Mouse (Mus musculus): ENCODE data around the gene Hmgb2. TPM values are rescaled to one million over a fixed set of nuclear protein-coding genes. Genes with fewer than 3 reads are reported as not detected.

Gene Hmgb2
- polyA plus RNA-seq (2012; ENCODE audit: insufficient read depth, insufficient read length, missing spikeins) = 55.6 and 95.1 TPM in 2 replicates

DNA sequence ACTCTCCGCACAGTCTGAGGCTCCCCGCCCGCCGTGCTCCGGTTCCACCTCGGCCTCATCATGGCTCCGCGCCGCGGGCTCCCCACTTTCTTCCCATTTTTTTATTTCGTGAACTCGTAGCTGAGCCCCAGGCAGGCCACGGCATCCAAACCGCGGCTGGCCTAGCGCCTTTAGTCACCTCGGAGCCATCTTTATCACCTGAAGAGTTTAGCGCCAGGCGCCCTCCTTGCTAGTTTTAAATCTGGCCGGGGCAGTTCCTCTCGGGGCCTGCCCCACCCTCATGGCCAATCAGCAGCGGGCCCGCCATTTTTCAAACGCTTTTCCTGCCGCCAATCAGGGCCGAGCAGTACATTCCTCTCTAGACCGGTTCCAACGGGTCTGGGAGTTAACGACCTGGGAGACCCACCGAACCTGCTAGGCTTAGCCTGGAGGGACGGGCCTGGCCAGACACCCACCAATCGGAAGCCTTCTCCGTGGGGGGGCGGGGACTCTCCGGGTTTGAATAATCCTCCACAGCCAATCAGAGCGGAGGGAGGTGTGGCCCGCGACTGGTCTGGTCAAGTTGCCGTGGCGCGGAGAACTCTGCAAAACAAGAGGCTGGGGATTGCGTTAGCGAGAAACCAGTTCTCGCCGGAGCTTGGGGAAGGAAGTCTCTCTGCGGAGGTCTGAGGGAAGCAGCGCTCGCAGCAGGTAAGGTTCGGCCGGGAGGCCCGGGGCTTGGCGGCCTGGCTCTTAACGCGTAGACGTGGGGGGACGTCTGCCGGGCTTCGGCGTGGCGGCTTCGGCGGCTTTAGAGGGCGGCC is at the start of gene Hmgb2:
Hmgb2 (plus strand) TSS at position 592 of the 803 bp plus-strand sequence.
- H3K27ac ChIP-seq (ENCODE audit: insufficient read depth, low read depth, low read length) = peak within 1 kb of the TSS; percentile 93
- peaks cover 7% of the 10 kb centered on the region for H3K4me1 ChIP-seq (ENCODE audit: control insufficient read depth, insufficient read depth, low read length)
- peak within 1 kb of the TSS; percentile 90 for H3K4me3 ChIP-seq (ENCODE audit: insufficient read depth, low read length)
- TF ChIP-seq CTCF (IDR thresholded peaks at IDR 0.05; ENCODE audit: low read depth, low read length) (no peak), POLR2A (IDR thresholded peaks at IDR 0.05; ENCODE audit: borderline replicate concordance, low read depth, low read length) (no peak)

DNA sequence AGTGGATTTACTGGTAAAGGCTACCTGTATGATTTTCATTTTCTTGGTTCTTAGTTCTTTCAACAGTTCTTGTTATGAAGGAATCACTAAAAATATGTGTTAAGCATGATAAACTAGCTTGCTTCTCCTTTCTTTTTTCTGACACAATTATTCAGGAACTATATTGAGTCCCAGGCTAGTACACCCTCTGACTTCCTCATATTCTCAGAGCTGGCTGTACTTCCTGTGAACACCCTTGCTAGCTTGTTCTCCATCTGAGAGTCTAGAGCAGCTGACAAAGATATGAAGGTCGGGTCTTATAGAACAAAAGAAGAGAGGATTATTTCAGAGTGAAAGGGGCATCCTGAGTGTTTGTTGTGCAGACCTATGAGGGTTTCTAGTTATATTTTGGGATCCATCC is 48.9 kb upstream of the Hmgb2 start:
- no peak overlapping the region for H3K4me3 ChIP-seq (ENCODE audit: insufficient read depth, low read length)
- H3K4me1 ChIP-seq (ENCODE audit: control insufficient read depth, insufficient read depth, low read length) = peaks cover 23% of the 10 kb centered on the region
- H3K27ac ChIP-seq (ENCODE audit: insufficient read depth, low read depth, low read length) = peak overlapping the region; percentile 74
- TF ChIP-seq CTCF (IDR thresholded peaks at IDR 0.05; ENCODE audit: low read depth, low read length) = no peak
- TF ChIP-seq POLR2A (IDR thresholded peaks at IDR 0.05; ENCODE audit: borderline replicate concordance, low read depth, low read length) = no peak

DNA sequence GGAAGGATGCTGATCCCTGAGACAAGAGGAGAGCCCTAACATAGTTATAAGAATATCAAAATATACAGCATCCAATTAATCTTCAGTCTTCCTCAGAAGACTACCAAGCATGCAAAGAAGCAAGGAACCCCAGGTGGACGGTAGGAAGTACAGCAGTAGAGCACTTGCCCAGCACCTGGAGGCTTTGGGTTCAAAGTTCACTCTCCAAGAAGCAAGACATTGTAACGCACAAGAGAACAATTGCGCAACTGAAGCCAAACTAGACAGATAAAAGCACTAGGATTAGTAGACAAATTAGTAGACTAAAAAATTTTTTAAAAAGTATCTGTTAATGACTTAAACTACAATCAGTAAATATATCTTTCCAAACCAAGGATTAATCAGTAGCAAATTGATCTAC is 48.0 kb upstream of the Hmgb2 start:
- H3K4me1 ChIP-seq (ENCODE audit: control insufficient read depth, insufficient read depth, low read length) = peaks cover 27% of the 10 kb centered on the region
- TF ChIP-seq POLR2A (IDR thresholded peaks at IDR 0.05; ENCODE audit: borderline replicate concordance, low read depth, low read length) (no peak), CTCF (IDR thresholded peaks at IDR 0.05; ENCODE audit: low read depth, low read length) (no peak)
- H3K4me3 ChIP-seq (ENCODE audit: insufficient read depth, low read length) = no peak overlapping the region
- no peak overlapping the region for H3K27ac ChIP-seq (ENCODE audit: insufficient read depth, low read depth, low read length)

DNA sequence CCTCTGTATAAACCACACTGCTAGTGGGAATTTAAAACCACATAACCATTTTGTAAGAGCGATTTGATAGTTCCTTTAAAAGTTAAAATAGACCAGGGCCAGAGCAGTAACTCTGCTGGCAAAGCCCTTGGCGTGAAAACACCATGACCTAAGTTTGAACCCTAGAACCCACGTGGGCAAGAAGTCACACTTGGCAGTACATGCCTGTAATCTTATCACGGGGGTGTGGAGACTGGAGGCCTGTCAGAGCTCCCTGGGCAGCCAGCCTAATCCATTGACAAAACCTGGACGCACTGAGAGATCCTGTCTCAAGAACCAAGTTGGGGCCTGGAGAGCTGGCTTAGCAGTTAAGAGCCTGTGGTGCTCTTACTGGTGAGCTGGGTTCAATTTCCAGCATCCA is 43.1 kb upstream of the Hmgb2 start:
- Histone ChIP-seq H3K4me3 (ENCODE audit: insufficient read depth, low read length) (no peak overlapping the region), H3K27ac (ENCODE audit: insufficient read depth, low read depth, low read length) (no peak overlapping the region), H3K4me1 (ENCODE audit: control insufficient read depth, insufficient read depth, low read length) (peaks cover 15% of the 10 kb centered on the region; the same call in 1 of the 2 replicates)
- TF ChIP-seq CTCF (IDR thresholded peaks at IDR 0.05; ENCODE audit: low read depth, low read length) = no peak
- no peak for TF ChIP-seq POLR2A (IDR thresholded peaks at IDR 0.05; ENCODE audit: borderline replicate concordance, low read depth, low read length)

DNA sequence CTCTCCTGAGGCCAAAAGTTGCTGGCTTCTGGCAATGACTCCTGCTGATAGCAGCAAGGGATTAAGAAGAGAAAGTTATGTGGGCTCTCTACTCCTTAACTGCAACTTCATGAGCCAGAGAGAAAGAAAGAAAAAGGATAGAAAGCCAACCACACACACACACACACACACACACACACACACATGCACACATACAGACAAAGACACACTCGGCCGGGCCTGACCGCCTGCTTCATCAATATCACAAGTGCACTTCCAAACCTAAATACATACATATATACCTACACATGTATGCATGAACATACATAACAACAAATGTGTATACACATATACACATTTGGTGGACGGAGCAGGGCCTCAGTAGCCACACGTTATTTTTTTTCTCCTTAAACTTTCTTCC is 40.8 kb upstream of the Hmgb2 start:
- no peak overlapping the region for H3K4me3 ChIP-seq (ENCODE audit: insufficient read depth, low read length)
- TF ChIP-seq POLR2A (IDR thresholded peaks at IDR 0.05; ENCODE audit: borderline replicate concordance, low read depth, low read length) (no peak), CTCF (IDR thresholded peaks at IDR 0.05; ENCODE audit: low read depth, low read length) (no peak)
- no peak overlapping the region for H3K27ac ChIP-seq (ENCODE audit: insufficient read depth, low read depth, low read length)
- H3K4me1 ChIP-seq (ENCODE audit: control insufficient read depth, insufficient read depth, low read length) = peaks cover 13% of the 10 kb centered on the region; the same call in 1 of the 2 replicates

DNA sequence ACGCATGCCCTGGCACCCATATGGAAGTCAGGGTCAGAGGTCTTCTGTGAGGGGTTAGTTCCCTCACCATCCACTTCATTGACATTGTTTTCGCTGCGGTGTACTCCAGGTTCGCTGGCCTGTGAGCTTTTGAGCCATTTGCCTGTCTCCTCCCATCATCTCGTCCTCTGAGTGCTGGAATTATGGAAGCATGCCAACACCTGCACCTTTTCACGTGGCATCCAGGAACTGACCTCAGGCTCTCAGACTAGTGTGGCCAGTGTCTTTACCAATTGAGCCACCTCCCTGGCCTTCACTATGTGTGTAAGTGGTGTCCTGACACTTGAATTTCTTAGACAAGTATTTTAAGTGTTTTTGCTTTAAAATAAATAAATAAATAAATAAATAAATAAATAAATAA is 38.0 kb upstream of the Hmgb2 start:
- TF ChIP-seq CTCF (IDR thresholded peaks at IDR 0.05; ENCODE audit: low read depth, low read length) (no peak), POLR2A (IDR thresholded peaks at IDR 0.05; ENCODE audit: borderline replicate concordance, low read depth, low read length) (no peak)
- Histone ChIP-seq H3K4me1 (ENCODE audit: control insufficient read depth, insufficient read depth, low read length) (peaks cover 17% of the 10 kb centered on the region), H3K4me3 (ENCODE audit: insufficient read depth, low read length) (no peak overlapping the region), H3K27ac (ENCODE audit: insufficient read depth, low read depth, low read length) (no peak overlapping the region)

DNA sequence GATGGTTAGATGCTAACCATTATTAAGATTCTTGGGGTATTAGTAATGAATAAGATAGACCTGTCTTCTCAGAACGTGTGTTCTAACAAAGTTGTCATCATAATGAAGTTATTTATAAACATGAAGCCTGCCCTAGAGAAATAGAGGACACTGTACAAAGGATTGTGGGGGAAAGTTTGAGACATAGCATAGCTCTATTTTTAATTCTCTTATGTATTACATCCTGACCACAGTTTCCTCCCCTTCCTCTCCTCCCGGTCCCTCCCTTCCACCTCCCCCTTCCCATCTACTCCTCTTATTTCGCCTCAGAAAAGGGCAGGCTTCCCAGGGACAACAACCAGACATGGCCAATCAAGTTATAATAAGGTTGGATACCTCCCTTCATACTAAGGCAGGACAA is 33.3 kb upstream of the Hmgb2 start:
- no peak for TF ChIP-seq POLR2A (IDR thresholded peaks at IDR 0.05; ENCODE audit: borderline replicate concordance, low read depth, low read length)
- Histone ChIP-seq H3K27ac (ENCODE audit: insufficient read depth, low read depth, low read length) (peak overlapping the region; percentile 44), H3K4me3 (ENCODE audit: insufficient read depth, low read length) (no peak overlapping the region), H3K4me1 (ENCODE audit: control insufficient read depth, insufficient read depth, low read length) (peaks cover 28% of the 10 kb centered on the region)

DNA sequence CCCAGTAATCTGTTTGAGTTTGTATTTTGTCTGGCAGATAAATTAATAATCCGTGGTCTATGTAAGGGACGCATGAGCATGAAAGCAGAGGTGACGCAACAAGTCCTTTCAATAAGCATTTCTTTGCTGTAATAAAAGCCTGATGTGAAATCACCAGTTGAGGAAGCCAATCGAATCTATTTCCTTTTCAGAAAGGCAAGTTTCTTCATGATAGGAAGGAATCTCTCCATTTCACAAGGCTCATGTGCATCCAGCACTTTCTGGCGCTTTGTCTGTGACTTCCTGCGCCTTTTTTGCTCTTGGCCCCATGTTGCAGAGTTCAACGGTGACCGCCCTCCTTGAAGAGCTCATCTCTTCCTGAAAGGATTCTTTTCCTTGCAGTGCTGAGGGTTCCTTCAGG is 32.0 kb upstream of the Hmgb2 start:
- peaks cover 28% of the 10 kb centered on the region for H3K4me1 ChIP-seq (ENCODE audit: control insufficient read depth, insufficient read depth, low read length)
- no peak for TF ChIP-seq CTCF (IDR thresholded peaks at IDR 0.05; ENCODE audit: low read depth, low read length)
- no peak for TF ChIP-seq POLR2A (IDR thresholded peaks at IDR 0.05; ENCODE audit: borderline replicate concordance, low read depth, low read length)
- H3K27ac ChIP-seq (ENCODE audit: insufficient read depth, low read depth, low read length) = peak overlapping the region; percentile 36; the same call in 1 of the 2 replicates
- no peak overlapping the region for H3K4me3 ChIP-seq (ENCODE audit: insufficient read depth, low read length)

DNA sequence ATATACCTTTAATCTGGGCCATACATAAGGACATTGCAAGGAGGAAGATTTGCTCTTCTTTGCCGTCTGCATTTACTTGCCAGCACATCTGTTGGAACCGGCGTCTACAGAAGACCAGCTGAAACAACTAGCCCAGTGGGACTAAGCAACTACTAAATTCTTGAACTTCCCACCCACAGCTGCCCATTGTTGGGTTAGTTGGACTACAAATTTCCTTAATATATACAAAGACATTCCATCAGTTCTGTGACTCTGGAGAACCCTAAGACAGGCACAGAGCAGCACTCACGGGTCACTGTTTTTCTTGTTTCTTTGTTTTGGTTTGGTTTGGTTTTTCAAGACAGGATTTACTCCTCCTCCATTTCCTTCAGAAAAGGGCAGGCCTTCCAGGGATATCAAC is 31.1 kb upstream of the Hmgb2 start:
- H3K4me1 ChIP-seq (ENCODE audit: control insufficient read depth, insufficient read depth, low read length) = peaks cover 31% of the 10 kb centered on the region
- H3K4me3 ChIP-seq (ENCODE audit: insufficient read depth, low read length) = no peak overlapping the region
- TF ChIP-seq POLR2A (IDR thresholded peaks at IDR 0.05; ENCODE audit: borderline replicate concordance, low read depth, low read length) (no peak), CTCF (IDR thresholded peaks at IDR 0.05; ENCODE audit: low read depth, low read length) (no peak)
- H3K27ac ChIP-seq (ENCODE audit: insufficient read depth, low read depth, low read length) = no peak overlapping the region
